In the genomic region with DNA sequence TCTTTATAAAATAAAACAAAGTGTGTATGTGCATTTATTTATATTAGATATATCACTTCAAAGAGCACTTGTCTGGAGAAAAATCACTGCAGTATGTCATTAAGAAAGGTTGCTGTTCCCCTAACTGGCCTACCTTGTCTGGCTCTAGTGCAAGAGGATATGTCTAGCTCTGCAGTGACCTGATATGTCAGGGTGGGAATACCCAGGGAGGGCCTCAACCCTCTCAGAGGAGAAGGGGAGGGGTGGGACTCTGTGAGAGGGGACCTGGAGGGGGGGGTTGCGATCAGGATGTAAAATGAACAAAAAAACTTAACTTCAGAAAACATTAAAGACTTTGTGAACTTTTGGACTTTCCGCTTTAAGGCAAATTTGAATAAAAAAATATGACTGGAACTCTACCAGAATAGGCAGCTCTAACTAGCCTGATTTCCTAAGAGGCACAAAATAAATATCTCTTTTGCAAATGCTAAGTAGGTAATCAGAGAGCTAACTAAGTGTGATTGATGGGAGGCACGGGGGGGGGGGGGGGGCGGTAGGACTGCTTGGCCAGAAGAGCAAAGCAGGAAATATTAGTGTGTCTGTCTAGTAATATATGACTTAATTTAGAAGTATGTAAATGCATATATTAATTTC, we compare ENCODE assay signal across 18 mouse cellular contexts.
"Had no signal": no experiment of that assay in that cellular context is flagged by ENCODE, and none has a peak within 500 bp of the region (broad histone marks: within the 10 kb centered on the region; RNA-seq: fewer than 3 reads in every experiment).

No protein-coding gene starts in this region.

- H3K36me3 ChIP-seq: kidney, embryonic 15.5 days; limb, embryonic 12.5 days; liver, embryonic 15.5 days; lung, embryonic 15.5 days; neural tube, embryonic 15.5 days had no signal

- H3K4me3 ChIP-seq: kidney, embryonic 15.5 days; layer of hippocampus, adult 2 months; limb, embryonic 12.5 days; liver, embryonic 15.5 days; lung, embryonic 15.5 days; megakaryocyte, embryonic 14.5 days; myocyte; neural tube, embryonic 15.5 days had no signal

- ATAC-seq: inflammation-experienced regulatory T-cells, adult 6 months; intestine, postnatal 0 days had no signal

- H3K27ac ChIP-seq: kidney, embryonic 15.5 days; layer of hippocampus, adult 2 months; limb, embryonic 12.5 days; liver, embryonic 15.5 days; lung, embryonic 15.5 days; macrophage; neural tube, embryonic 15.5 days; stomach, postnatal 0 days had no signal

- H3K9ac ChIP-seq: kidney, embryonic 15.5 days; limb, embryonic 12.5 days; liver, embryonic 15.5 days; lung, embryonic 15.5 days; neural tube, embryonic 15.5 days had no signal

- H3K27me3 ChIP-seq: kidney, embryonic 15.5 days; limb, embryonic 12.5 days; liver, embryonic 15.5 days; lung, embryonic 15.5 days; megakaryocyte, embryonic 14.5 days; neural tube, embryonic 15.5 days had no signal

- H3K4me1 ChIP-seq: kidney, embryonic 15.5 days; limb, embryonic 12.5 days; liver, embryonic 15.5 days; lung, embryonic 15.5 days; neural tube, embryonic 15.5 days had no signal

- H3K9me3 ChIP-seq: kidney, embryonic 15.5 days; limb, embryonic 12.5 days; liver, embryonic 15.5 days; lung, embryonic 15.5 days; megakaryocyte, embryonic 14.5 days; neural tube, embryonic 15.5 days had no signal

- DNase-seq: kidney, postnatal 4 days; midbrain, embryonic 14.5 days; right cerebral cortex, adult 18-20 months; right cerebral cortex, postnatal 25 days; thymus, postnatal 4 days had no signal

- H3K4me2 ChIP-seq: kidney, embryonic 15.5 days; limb, embryonic 12.5 days; liver, embryonic 11.5 days; liver, embryonic 15.5 days; lung, embryonic 15.5 days; neural tube, embryonic 15.5 days had no signal
